Mouse (Mus musculus) heart, postnatal 0 days (tissue): ENCODE measurements around the gene Emg1. TPM values are rescaled to one million over a fixed set of nuclear protein-coding genes. Genes with fewer than 3 reads are reported as not detected.

Source experiments
- ATAC-seq: fragments of 200-750 bp; cut with Nextera tagmentation; 2 replicates; pipeline ENCODE4 v1.8.0; 2017; ENCODE audit warnings: low read depth, moderate number of reproducible peaks, moderate library complexity; ENCODE audit not compliant: insufficient read depth
- DNase-seq: peaks from one replicate; pipeline ENCODE4 v3.0.0-alpha.2; 2016; ENCODE audit warnings: low spot score
- H3K27ac ChIP-seq: fragments of 300-500 bp; sonication (generic); 2 replicates; pipeline ENCODE4 v1.5.1; 2014; ENCODE audit warnings: low read depth, mild to moderate bottlenecking
- H3K27me3 ChIP-seq: fragments of 300-500 bp; sonication (generic); 2 replicates; pipeline ENCODE4 v1.6.1; 2014; ENCODE audit warnings: low read length, mixed read lengths; ENCODE audit not compliant: control insufficient read depth, insufficient read depth
- H3K36me3 ChIP-seq: fragments of 300-500 bp; sonication (generic); replicated peaks from 2 replicates; pipeline ENCODE4 v1.6.1; 2014; ENCODE audit warnings: low read length, mixed read lengths; ENCODE audit not compliant: control insufficient read depth, insufficient read depth
- H3K4me1 ChIP-seq: fragments of 300-500 bp; sonication (generic); 2 replicates; pipeline ENCODE4 v1.6.1; 2014; ENCODE audit warnings: antibody characterized with exemption; ENCODE audit not compliant: control insufficient read depth, insufficient read depth
- H3K4me2 ChIP-seq: fragments of 300-500 bp; sonication (generic); 2 replicates; pipeline ENCODE4 v1.6.1; 2014; ENCODE audit warnings: low read depth, mild to moderate bottlenecking, low read length, moderate library complexity
- H3K4me3 ChIP-seq: fragments of 300-500 bp; sonication (generic); 2 replicates; pipeline ENCODE4 v1.5.1; 2014; ENCODE audit warnings: low read depth, low read length
- H3K9ac ChIP-seq: fragments of 300-500 bp; sonication (generic); replicated peaks from 2 replicates; pipeline ENCODE4 v1.6.1; 2014; ENCODE audit warnings: low read depth, low read length, mixed read lengths
- H3K9me3 ChIP-seq: fragments of 300-500 bp; sonication (generic); replicated peaks from 2 replicates; pipeline ENCODE4 v1.6.1; 2016; ENCODE audit warnings: low read length; ENCODE audit not compliant: control insufficient read depth
- CTCF ChIP-seq: IDR thresholded peaks from 2 replicates; pipeline ENCODE4 v1.5.1; 2016; ENCODE audit warnings: antibody characterized with exemption, control low read depth, low read depth
- EP300 ChIP-seq: IDR thresholded peaks from 2 replicates; pipeline ENCODE4 v1.6.1; 2016; ENCODE audit warnings: antibody characterized with exemption, low read depth
- WGBS: fragments of 180-500 bp; shearing (Covaris S2); extraction: QIAGEN DNeasy Blood & Tissue Kit; methylation state at CpG from one replicate; pipeline ENCODE4 v1.1.7; 2014; 5-methylcytosine and 5-hydroxymethylcytosine counted together
- polyA plus RNA-seq: library from polyadenylated mRNA; unstranded; fragments of >200 nt; fragmentation: Nextera tagmentation; extraction: Ambion mirVana; gene quantifications from 2 replicates; pipeline ENCODE4 v1.2.1, GENCODE M21; 2015
- total RNA-seq: library from RNA; depleted of rRNA; stranded (reverse); fragments of >200 nt; gene quantifications from 2 replicates; pipeline ENCODE4 v1.2.3, GENCODE M21; 2014; ENCODE audit warnings: low replicate concordance; rRNA removed

Gene Emg1
- total RNA-seq (94.9 and 106 TPM in 2 replicates), polyA plus RNA-seq (85.6 and 97.0 TPM in 2 replicates)

DNA sequence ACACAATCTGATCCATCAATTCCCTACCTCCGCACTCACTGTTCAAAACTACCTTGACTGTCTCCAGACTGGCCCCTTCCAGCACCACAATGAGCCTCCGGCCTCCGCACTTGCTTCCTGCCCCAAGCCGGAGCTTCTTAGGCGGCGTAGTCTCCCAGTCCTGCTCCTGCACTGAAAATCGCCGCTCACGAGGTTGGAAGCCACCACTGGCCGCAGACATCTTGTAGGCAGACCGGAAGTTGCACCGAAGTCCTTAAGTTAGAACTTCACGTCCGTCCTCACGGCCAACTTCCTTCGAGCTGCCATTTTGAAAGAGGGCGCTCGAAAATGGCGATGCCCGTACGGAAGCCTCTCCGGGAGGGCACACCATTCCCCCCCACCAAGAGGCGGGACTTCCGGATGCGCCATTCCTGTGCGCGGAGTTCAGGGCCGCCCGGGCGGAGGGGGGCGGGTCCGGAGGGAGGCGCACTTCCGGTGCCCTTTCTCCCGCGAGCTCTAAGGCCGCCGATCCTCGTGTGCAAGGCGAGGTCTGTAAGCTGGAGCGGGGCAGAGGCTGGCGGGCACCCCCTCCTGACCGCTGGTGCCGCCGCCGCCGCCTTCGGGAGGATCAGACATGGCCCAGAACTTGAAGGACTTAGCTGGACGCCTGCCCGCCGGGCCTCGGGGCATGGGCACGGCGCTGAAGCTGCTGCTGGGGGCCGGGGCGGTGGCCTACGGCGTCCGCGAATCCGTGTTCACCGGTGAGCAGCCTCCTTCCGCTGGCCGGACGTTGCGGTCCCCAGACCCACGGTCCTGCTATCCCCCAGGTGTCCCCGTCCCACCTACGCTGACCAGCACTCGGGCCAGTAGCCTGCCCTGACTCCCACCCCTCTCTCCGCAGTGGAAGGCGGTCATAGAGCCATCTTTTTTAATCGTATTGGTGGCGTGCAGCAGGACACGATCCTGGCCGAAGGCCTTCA is at the start of gene Emg1, which contains the start of gene Phb2:
Gene Emg1 (minus strand): TSS at position 355 of the 959 bp plus-strand sequence.
Gene Phb2 (plus strand): TSS at position 513 of the 959 bp plus-strand sequence.
- ATAC-seq, result peak; percentile 98
- Histone ChIP-seq H3K27ac (peak within 1 kb of the TSS; percentile 91), H3K36me3 (peaks cover 51% of the 10 kb centered on the region), H3K9me3 (no peaks in the 10 kb centered on the region), H3K27me3 (no peaks in the 10 kb centered on the region), H3K4me2 (peak within 1 kb of the TSS; percentile 96), H3K4me3 (peak within 1 kb of the TSS; percentile 90), H3K9ac (peak within 1 kb of the TSS; percentile 93), H3K4me1 (peaks cover 25% of the 10 kb centered on the region)
- no peak for TF ChIP-seq CTCF
- peak; percentile 81 for TF ChIP-seq EP300
- DNase-seq, result peak; percentile 98
- WGBS, result under 1% methylated on average over 74 of the region's 76 CpGs

DNA sequence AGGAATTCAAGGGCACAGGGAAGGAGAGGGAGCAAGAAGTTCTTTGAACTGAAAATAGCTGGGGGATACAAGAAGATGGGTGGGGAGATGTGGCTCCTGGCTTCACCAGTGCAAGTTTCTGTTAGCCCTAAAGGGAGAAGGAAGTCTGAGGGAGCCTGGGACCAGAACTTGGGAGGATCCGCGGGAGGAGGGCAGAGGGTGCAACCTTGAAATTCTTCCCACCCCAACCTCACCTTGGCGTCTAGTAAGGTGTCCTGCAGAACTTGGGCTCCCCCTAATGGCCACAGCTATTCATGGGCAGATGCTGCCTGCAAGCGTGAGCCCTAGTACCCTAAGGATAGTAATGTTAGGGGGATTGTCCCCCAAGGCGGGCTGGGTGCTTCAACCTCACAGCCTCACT is 47.3 kb upstream of the Emg1 start:
- H3K4me2 ChIP-seq, result peak overlapping the region; percentile 86
- H3K9ac ChIP-seq, result peak overlapping the region; percentile 38
- H3K27me3 ChIP-seq, result no peaks in the 10 kb centered on the region
- no peaks in the 10 kb centered on the region for H3K9me3 ChIP-seq
- no peak overlapping the region for H3K4me3 ChIP-seq
- peaks cover 38% of the 10 kb centered on the region for H3K4me1 ChIP-seq
- no peaks in the 10 kb centered on the region for H3K36me3 ChIP-seq
- WGBS, result 3% methylated on average over 5 of the region's 5 CpGs
- peak; percentile 85 for DNase-seq
- TF ChIP-seq CTCF (peak; percentile 94), EP300 (no peak)
- peak; percentile 37 for ATAC-seq
- H3K27ac ChIP-seq, result peak overlapping the region; percentile 96

DNA sequence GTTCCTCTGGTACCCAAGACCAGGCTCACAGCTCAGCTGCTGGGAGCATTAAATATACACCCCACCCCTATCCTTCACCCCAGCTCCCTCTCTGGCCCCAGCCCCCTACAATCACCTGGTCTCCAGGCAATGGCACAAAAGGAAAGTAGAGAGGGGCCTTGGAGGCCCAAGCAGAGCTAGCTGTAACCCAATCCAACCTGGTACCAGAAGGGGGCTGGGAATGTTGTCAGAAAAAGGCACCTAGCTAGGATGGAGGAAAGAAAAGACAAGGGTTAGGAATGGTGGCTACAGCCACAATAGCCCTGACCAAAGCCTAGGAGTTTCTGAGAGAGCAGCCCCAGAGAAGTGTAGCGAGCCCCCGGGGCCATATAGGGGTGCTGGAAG is 46.9 kb upstream of the Emg1 start:
- Histone ChIP-seq H3K4me1 (peaks cover 43% of the 10 kb centered on the region), H3K36me3 (0 out of 2 replicates have a peak, but pooled peaks cover under 1% of the 10 kb centered on the region), H3K27me3 (no peaks in the 10 kb centered on the region), H3K27ac (peak overlapping the region; percentile 96), H3K4me2 (peak overlapping the region; percentile 86), H3K9ac (peak overlapping the region; percentile 38), H3K9me3 (no peaks in the 10 kb centered on the region), H3K4me3 (no peak overlapping the region)
- TF ChIP-seq EP300 (no peak), CTCF (no peak)
- ATAC-seq, result no peak
- no peak for DNase-seq
- 42% methylated on average over 2 of the region's 2 CpGs for WGBS

DNA sequence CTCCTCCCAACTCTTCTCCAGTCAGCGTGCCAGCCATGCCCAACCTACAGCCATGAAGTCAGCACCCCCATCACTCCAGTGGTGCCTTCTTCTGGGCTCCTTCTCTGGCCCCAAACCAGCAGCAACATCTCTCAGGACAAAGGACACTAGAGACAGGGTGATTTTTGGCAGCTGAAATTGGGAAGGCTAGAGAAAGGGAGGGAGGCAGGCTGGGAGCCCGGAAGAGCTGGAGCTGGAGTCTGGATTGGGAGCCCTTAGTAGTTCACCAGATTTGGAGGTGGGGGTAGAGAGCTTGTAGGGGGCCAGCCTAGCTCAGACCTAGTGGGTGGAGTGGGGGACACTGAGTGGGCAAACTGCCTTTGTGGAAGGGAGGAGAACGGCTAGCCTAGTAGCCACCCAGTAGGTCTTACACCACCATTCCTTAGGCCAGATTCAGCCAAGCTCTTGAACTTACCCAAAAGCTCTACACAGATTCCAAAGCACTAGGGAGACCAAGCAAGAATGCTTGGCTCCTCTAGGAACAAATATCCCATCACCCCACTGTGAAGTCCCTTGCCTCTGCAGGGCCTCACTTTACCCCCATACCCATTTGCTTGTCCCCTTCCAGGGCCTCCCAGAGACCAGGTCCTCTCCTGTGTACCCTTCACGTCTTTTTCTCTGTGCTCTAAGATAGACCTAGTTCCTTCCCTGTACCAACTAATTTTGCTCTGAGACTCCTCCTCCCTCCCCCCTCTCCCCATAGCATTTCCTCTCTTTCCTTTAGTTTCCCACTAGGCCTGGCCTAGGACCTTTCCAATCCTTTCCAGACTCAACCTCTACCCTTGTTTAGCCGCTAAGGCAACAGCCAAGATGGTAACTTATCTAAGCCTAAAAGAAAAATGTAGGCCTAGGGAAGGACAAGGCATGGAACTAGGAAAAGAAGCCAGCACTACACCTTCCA is 46.2 kb upstream of the Emg1 start:
- Histone ChIP-seq H3K36me3 (peaks cover 4% of the 10 kb centered on the region; the same call in 1 of the 2 replicates), H3K4me3 (peak overlapping the region; percentile 93), H3K27me3 (no peaks in the 10 kb centered on the region), H3K4me1 (peaks cover 43% of the 10 kb centered on the region), H3K27ac (peak overlapping the region; percentile 96), H3K4me2 (peak overlapping the region; percentile 86), H3K9ac (peak overlapping the region; percentile 38), H3K9me3 (no peaks in the 10 kb centered on the region)
- TF ChIP-seq CTCF, result no peak
- TF ChIP-seq EP300, result no peak
- DNase-seq (peak; percentile 58), ATAC-seq (peak; percentile 15; the same call in 1 of the 2 replicates)
- WGBS, result 23% methylated on average over 5 of the region's 5 CpGs

DNA sequence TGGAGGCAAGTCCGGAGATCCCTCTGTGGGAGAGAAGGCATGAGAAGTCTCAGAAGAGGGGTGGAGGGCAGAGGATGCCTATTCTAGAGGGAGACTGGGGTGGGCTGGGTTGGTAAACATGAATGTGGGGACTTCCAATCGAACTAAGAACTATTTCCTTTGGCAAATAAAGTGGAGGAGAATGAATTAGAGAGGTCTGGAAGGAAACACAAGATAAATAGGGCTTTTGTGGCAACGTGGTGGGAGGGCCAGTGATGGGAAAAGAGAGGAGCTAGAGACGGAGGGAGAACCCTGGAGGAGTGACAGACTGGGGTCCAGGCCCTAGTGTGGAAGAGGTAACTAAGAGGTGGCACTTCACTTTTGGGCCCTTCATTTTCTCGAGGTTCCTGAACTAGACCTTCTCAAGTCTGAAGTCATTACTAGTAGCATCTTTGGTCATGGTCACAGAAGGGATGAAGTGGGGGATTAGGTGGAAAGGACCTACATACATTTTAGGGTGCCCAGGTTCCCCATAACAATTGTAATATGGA is 45.4 kb upstream of the Emg1 start:
- Histone ChIP-seq H3K4me1 (peaks cover 43% of the 10 kb centered on the region), H3K36me3 (peaks cover 4% of the 10 kb centered on the region; the same call in 1 of the 2 replicates), H3K27ac (peak overlapping the region; percentile 96), H3K4me3 (peak overlapping the region; percentile 93), H3K9me3 (no peaks in the 10 kb centered on the region), H3K9ac (peak overlapping the region; percentile 99), H3K27me3 (no peaks in the 10 kb centered on the region), H3K4me2 (peak overlapping the region; percentile 86)
- WGBS, result 15% methylated on average over 5 of the region's 5 CpGs
- DNase-seq (no peak), ATAC-seq (no peak)
- TF ChIP-seq EP300 (no peak), CTCF (no peak)
